ENCODE assay signal across 15 mouse cellular contexts in the genomic region with DNA sequence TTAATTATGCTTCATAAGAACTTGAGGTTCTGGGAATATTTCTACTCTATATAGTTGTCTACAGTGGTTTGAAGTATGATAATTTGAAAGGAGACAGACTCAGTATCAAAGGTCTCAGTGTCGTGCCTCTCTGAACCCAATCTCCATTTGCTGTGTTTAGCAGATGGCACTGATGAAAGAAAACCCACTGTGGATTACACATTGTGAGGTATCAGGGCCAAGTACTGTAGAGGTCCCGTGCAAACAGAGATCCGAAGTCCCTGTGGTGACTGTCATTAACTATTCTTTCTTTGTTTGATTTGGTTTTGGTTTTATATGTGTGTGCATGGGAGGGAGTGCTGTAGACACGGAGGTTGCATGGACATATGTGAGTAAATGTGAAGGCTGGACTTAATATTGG.
"Had no signal": no experiment of that assay in that cellular context is flagged by ENCODE, and none has a peak within 500 bp of the region (broad histone marks: within the 10 kb centered on the region; RNA-seq: fewer than 3 reads in every experiment).

No protein-coding gene starts in this region.

- H3K9ac ChIP-seq: liver, embryonic 15.5 days; liver, postnatal 0 days; lung, embryonic 15.5 days; midbrain, embryonic 15.5 days; stomach, embryonic 15.5 days had no signal

- H3K27me3 ChIP-seq: liver, embryonic 15.5 days; lung, embryonic 15.5 days; megakaryocyte, embryonic 14.5 days; midbrain, embryonic 15.5 days; stomach, embryonic 15.5 days had no signal

- ATAC-seq: liver, postnatal 0 days; lung, postnatal 0 days; midbrain, embryonic 15.5 days had no signal

- H3K9me3 ChIP-seq: liver, embryonic 15.5 days; lung, embryonic 15.5 days; midbrain, embryonic 15.5 days; stomach, embryonic 15.5 days had no signal

- H3K4me2 ChIP-seq: liver, embryonic 15.5 days; lung, embryonic 15.5 days; midbrain, embryonic 15.5 days; stomach, embryonic 15.5 days had no signal

- H3K4me1 ChIP-seq: liver, embryonic 15.5 days; lung, embryonic 15.5 days; megakaryocyte, embryonic 14.5 days; midbrain, embryonic 15.5 days; stomach, embryonic 15.5 days had no signal

- H3K27ac ChIP-seq: liver, embryonic 15.5 days; lung, embryonic 15.5 days; macrophage; midbrain, embryonic 15.5 days; stomach, embryonic 15.5 days; stomach, postnatal 0 days had no signal

- H3K4me3 ChIP-seq: liver, embryonic 15.5 days; lung, embryonic 15.5 days; megakaryocyte, embryonic 14.5 days; midbrain, embryonic 15.5 days; stomach, embryonic 15.5 days had no signal

- H3K36me3 ChIP-seq: liver, embryonic 15.5 days; lung, embryonic 15.5 days; midbrain, embryonic 15.5 days; stomach, embryonic 15.5 days had no signal

- DNase-seq: liver, postnatal 0 days; lung, adult 2 months; lung, postnatal 14 days; lung, postnatal 36 days; thymus, adult 2 months; thymus, postnatal 25 days; thymus, postnatal 4 days had no signal
